Mouse (Mus musculus) heart, postnatal 0 days (tissue): ENCODE measurements around the gene Plau.

Experiments used
- CTCF ChIP-seq: IDR thresholded peaks from 2 replicates; pipeline ENCODE4 v1.5.1; 2016; ENCODE audit warnings: antibody characterized with exemption, control low read depth, low read depth
- EP300 ChIP-seq: IDR thresholded peaks from 2 replicates; pipeline ENCODE4 v1.6.1; 2016; ENCODE audit warnings: antibody characterized with exemption, low read depth

GRCm38 (mm10) chr14:20873931-20874330, 37.5 kb downstream of the Plau start:
- TF ChIP-seq EP300 (no peak), CTCF (no peak)
